Mouse (Mus musculus) neural tube, postnatal 0 days (tissue): ENCODE measurements around the gene Dolpp1. TPM values are rescaled to one million over a fixed set of nuclear protein-coding genes. Genes with fewer than 3 reads are reported as not detected.

Experiments used
- microRNA-seq: library from miRNA; unstranded; fragments of <30 nt; microRNA quantifications from one replicate; pipeline ENCODE4, GENCODE M21; 2016
- polyA plus RNA-seq: library from polyadenylated mRNA; unstranded; fragments of >200 nt; fragmentation: Nextera tagmentation; extraction: Ambion mirVana; gene quantifications from 2 replicates; pipeline ENCODE4 v1.2.1, GENCODE M21; 2015

Dolpp1 gene
- polyA plus RNA-seq = 53.7 and 54.8 TPM in 2 replicates

DNA sequence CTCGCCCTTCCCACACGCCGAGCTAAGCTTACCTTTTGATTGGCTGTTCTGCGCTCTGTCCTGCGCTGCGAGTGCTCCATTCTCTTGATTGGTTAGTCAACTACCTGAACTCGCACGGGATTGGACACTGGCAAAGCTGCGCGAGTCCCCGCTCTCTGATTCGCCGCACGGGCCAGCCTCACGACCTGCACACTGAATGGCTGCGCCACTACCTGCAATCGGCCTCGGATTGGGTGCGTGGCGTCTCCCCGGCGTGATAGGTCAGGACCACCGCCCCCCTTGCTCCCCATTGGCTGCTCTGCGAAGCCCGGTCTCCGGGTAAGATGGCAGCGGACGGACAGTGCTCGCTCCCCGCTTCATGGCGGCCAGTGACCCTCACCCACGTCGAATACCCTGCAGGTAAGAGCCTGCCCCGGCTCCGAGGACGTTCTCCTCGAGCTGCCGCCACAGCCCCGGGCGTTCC, at the start of gene Dolpp1:
Gene Dolpp1, plus strand, starts transcription at position 141 of the 463 bp plus-strand sequence.

GRCm38 (mm10) chr2:30358533-30359531, 33.2 kb upstream of the Dolpp1 start, which contains the start of gene Sh3glb2:
Gene Sh3glb2, minus strand, starts transcription at chr2:30359337.

DNA sequence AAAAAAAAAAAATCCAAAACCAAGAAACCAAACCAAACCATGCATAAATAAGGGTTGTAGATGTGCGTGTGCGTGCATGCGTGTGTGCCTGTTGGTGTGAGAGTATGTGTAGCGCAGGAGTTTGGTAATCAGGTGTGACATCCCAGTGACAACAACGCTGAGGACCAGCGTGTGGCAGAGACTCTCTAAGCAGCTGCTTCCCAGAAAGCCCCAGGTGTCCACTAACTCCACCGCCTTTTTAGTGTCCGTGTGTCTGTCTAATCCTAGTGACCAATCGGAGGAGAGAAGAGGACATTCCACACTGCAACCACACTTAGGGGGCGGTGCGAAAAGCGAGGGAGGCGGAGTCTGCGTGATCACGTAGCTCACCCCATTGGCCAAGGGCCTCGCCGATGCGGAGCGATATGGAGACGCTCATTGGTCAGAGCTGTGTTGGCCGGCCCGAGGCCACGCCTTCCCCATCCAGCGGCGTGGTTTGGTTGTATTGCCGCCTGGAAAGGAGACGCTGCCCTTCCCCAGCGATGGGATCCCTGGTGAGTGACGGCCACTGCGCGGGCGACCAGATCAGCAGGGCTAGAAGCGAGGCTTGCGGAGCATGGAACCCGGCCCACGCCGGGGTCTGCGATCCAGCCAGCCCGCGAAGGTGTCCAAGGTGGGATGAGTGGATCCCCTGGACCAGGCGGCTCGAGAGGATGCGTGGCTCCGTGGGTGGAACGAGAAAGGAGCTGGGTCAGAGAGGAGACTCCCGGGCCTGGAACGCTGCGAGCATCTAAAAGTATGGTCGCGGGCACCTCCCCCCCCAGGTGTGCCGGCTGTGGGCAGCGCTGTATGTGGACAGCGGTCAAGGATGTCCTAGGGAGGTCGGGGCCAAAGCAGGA, 28.0 kb upstream of the Dolpp1 start, which contains the start of gene Miga2:
Gene Miga2, plus strand, starts transcription at position 461 of the 878 bp plus-strand sequence.

DNA sequence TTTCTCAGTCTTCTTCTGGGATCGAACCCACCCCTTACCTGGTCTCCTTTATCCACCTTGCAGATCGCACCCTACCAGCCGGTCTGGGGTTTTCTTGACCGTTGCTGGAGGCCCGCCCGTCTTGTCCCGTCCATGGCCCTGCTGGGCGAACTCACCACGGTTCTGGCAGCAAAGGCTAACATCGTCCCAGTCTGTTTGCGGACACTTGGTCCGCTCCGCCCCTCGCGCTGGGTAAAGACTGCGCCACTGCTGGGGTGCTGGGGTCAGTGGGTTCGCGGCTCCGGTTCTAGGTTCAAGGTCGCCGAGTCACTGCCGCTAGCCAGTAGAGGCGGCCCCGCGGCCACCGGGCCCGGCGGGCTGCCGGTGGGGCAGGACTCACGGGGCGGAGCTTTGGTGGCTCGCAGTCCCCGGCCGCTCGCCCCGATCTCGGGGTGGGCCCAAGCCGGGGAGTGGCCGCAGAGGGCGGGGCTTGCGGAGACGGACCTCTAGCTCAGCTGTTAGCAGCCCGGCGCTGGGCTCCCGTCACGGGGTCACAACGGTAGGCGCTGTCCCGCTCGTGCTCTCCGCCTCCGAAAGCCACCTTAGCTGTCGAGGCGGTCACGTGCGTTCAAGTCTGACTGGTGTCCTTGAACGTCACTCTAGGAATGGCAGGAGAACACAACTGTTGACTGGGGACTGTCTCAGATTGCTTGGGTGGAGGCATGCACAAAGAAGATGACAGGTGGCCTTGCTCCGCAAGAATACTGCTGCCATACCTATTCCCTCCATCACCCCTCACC, 23.3 kb downstream of the Dolpp1 start, which contains the start of gene Crat:
Gene Crat, minus strand, starts transcription at position 657 of the 779 bp plus-strand sequence.

DNA sequence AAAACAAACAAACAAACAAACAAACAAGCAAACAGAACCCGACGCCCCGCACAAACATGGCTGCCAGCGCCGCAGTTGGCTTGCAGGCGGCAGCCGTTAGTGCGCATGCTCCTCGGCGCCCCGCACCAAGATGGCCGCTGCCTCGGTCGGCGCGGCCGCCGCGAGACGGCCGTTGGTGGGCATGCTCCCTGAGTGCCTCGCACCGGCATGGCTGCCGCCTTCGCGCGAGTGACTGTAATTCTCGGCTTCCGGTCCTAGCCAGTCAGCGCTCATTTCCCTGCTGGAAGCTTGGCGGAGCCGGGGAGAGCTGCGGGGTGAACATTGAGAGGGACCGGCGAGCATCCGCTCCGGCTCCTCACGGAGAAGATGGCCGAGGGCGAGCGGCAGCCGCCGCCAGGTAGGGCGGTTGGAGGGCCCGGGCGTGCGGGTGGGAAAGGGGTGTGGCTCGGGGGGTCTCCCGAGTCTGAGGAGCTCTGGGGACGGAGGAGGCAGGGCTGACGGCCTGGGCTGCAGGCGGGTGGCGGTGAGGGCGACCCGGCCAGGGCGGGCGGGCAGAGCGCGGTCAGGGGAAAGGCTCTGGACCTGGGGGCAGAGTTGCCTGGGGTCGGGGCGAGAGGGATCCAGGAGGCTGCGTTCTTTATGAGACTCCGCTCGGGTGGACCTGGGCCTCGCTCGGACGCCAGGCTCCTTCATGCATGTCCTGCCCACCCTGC, 24.0 kb downstream of the Dolpp1 start, which contains the start of gene Ptpa:
Gene Ptpa, plus strand, starts transcription at position 104 of the 713 bp plus-strand sequence.

Small RNAs within 50 kb of the gene (microRNA-seq; reads per million reads assigned to microRNA genes)
- gene Gm47292 = not detected

Other genes with a start within 250 kb of the Dolpp1 start
- gene Endog, start 220.8 kb upstream of the Dolpp1 start, polyA plus RNA-seq = 52.6 and 59.4 TPM in 2 replicates
- 52.8 and 64.2 TPM in 2 replicates for gene Spout1, start 213.8 kb upstream of the Dolpp1 start, polyA plus RNA-seq
- gene Kyat1, start 186.4 kb upstream of the Dolpp1 start, polyA plus RNA-seq = 17.1 and 18.6 TPM in 2 replicates
- gene Lrrc8a, start 154.5 kb upstream of the Dolpp1 start, polyA plus RNA-seq = 60.2 and 61.1 TPM in 2 replicates
- 0.09 and 0.15 TPM in 2 replicates for gene Gm28035, start 151.7 kb upstream of the Dolpp1 start, polyA plus RNA-seq
- gene Phyhd1, start 126.1 kb upstream of the Dolpp1 start, polyA plus RNA-seq = 7.3 and 8.3 TPM in 2 replicates
- not detected in 2 replicates for gene Gm28038, start 111.2 kb upstream of the Dolpp1 start, polyA plus RNA-seq
- gene Dolk, start 105.9 kb upstream of the Dolpp1 start, polyA plus RNA-seq = 42.0 and 45.1 TPM in 2 replicates
- 10.0 and 11.1 TPM in 2 replicates for gene Nup188, start 105.9 kb upstream of the Dolpp1 start, polyA plus RNA-seq
- gene Sh3glb2, start 32.9 kb upstream of the Dolpp1 start, polyA plus RNA-seq = 180 and 203 TPM in 2 replicates
- gene Miga2, start 28.0 kb upstream of the Dolpp1 start, polyA plus RNA-seq = 33.5 and 36.1 TPM in 2 replicates
- gene Crat, start 23.6 kb downstream of the Dolpp1 start, polyA plus RNA-seq = 25.8 and 29.2 TPM in 2 replicates
- 125 and 136 TPM in 2 replicates for gene Ptpa, start 23.8 kb downstream of the Dolpp1 start, polyA plus RNA-seq
- 2.4 and 6.8 TPM in 2 replicates for gene Ier5l, start 82.0 kb downstream of the Dolpp1 start, polyA plus RNA-seq
- 0.32 and 0.59 TPM in 2 replicates for gene Cstad, start 202.8 kb downstream of the Dolpp1 start, polyA plus RNA-seq